Mouse (Mus musculus): ENCODE results near the gene Slc16a9. TPM values are rescaled to one million over a fixed set of nuclear protein-coding genes. Genes with fewer than 3 reads are reported as not detected.

Gene Slc16a9
- polyA plus RNA-seq (2015; fragmentation: Nextera tagmentation; extraction: Ambion mirVana), result 6.7 and 7.5 TPM in 2 replicates

DNA sequence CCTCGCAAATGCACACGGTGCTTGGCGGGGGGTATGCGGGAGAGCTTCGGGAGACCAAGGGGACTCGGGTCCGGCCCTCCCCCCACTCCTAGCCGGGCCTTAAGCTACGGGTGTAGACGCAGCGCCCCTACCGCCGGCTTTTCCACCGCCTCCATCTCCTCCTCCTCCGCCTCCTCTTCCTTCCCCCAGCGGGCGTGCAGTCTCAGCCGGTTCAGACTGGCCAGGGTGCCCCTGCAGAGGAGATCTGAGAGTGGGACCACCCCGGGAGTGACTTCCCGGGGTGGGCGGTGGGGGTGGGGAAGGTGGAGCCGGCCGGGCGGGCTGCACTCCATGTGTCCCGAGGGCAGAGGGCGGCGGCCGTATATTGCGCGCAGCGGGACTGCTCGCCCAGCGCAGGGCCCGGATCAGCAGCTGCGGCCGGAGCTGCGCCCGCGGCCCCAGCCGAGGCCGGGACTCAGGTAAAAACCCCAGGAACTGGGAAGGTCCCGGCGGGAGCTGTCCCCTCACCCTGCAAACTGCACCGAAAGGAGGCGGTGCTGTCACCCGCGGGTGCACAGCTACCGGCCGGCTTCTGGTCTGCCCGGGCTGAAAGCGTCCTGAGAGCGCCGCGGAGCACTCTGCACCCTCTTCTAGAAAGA is at the start of gene Slc16a9:
Gene Slc16a9 (plus strand): TSS at position 180 of the 638 bp plus-strand sequence.
- H3K27ac ChIP-seq, result peak within 1 kb of the TSS; percentile 81

DNA sequence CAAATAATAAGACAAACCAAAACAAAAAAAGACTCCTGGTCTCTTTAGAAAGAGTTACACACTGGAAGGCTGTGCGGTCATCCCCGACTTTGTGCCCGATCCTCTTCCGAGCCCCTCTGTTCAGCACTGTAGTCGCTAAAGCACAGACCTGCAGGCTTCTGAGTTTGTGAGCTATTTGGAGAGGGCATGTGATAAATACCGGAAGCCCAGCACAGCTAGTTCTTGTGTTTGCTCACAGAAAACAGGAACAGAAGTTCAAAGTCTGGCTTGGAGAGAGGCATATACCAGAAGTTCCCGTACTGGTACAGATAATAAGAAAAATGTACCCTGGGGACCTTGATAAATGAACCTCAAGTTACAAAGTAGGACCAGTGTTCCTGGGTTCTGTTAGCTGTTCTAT is 49.6 kb upstream of the Slc16a9 start:
- no peaks in the 10 kb centered on the region for H3K4me1 ChIP-seq (replicated peaks; ENCODE audit: insufficient read depth, low read length)
- no peak overlapping the region for H3K4me3 ChIP-seq (replicated peaks; ENCODE audit: low read depth, low read length)
- H3K27me3 ChIP-seq (ENCODE audit: insufficient read depth, low read length), result no peaks in the 10 kb centered on the region
- no peaks in the 10 kb centered on the region for H3K9me3 ChIP-seq (replicated peaks; ENCODE audit: low read length)
- H3K4me2 ChIP-seq (ENCODE audit: low read length), result no peak overlapping the region
- peaks cover 14% of the 10 kb centered on the region; the same call in 1 of the 2 replicates for H3K36me3 ChIP-seq (ENCODE audit: insufficient read depth, low read length)
- H3K27ac ChIP-seq, result no peak overlapping the region
- no peak for ATAC-seq (replicated peaks; ENCODE audit: low FRiP score, low read depth)
- no peak overlapping the region for H3K9ac ChIP-seq (ENCODE audit: low read depth, low read length)
- WGBS, result 64% methylated on average over 7 of the region's 7 CpGs
- TF ChIP-seq CTCF (IDR thresholded peaks at IDR 0.05; ENCODE audit: low read depth), result no peak
- DNase-seq (ENCODE audit: low spot score), result no peak

More for the DNA sequence above, at the start of gene Slc16a9:
- ATAC-seq (replicated peaks; ENCODE audit: low FRiP score, low read depth) (peak; percentile 94), DNase-seq (ENCODE audit: low spot score) (peak; percentile 87)
- WGBS, result under 1% methylated on average over 54 of the region's 54 CpGs
- Histone ChIP-seq H3K36me3 (ENCODE audit: insufficient read depth, low read length) (no peaks in the 10 kb centered on the region), H3K9me3 (replicated peaks; ENCODE audit: low read length) (no peaks in the 10 kb centered on the region), H3K4me2 (ENCODE audit: low read length) (peak within 1 kb of the TSS; percentile 96), H3K9ac (ENCODE audit: low read depth, low read length) (peak within 1 kb of the TSS; percentile 69), H3K27me3 (ENCODE audit: insufficient read depth, low read length) (no peaks in the 10 kb centered on the region), H3K4me1 (replicated peaks; ENCODE audit: insufficient read depth, low read length) (peaks cover 17% of the 10 kb centered on the region; the same call in 1 of the 2 replicates), H3K4me3 (replicated peaks; ENCODE audit: low read depth, low read length) (peak within 1 kb of the TSS; percentile 64)
- peak; percentile 56 for TF ChIP-seq CTCF (IDR thresholded peaks at IDR 0.05; ENCODE audit: low read depth)

DNA sequence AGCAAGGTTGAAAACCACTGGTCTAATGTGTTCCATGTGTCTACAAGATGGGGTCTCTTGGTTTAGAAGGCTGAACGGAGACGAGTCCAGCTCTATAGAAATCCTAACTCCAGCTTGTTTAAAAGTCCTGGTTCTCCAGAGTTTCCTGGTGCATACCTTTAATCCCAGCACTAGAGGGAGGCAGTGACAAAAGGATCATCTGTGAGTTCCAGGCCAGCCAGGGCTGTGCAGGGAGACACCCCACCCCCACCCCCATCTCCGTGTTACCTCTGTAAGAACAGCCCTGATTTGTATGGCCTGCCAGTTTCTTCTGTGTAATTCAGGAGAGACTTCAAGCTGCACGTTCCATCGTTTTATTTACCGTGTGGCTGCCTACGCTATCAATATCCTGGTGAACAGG is 49.1 kb upstream of the Slc16a9 start:
- Histone ChIP-seq H3K4me1 (replicated peaks; ENCODE audit: insufficient read depth, low read length) (no peaks in the 10 kb centered on the region), H3K9me3 (replicated peaks; ENCODE audit: low read length) (no peaks in the 10 kb centered on the region), H3K27me3 (ENCODE audit: insufficient read depth, low read length) (no peaks in the 10 kb centered on the region), H3K27ac (no peak overlapping the region), H3K36me3 (ENCODE audit: insufficient read depth, low read length) (peaks cover 14% of the 10 kb centered on the region; the same call in 1 of the 2 replicates), H3K9ac (ENCODE audit: low read depth, low read length) (no peak overlapping the region), H3K4me2 (ENCODE audit: low read length) (no peak overlapping the region), H3K4me3 (replicated peaks; ENCODE audit: low read depth, low read length) (no peak overlapping the region)
- TF ChIP-seq CTCF (IDR thresholded peaks at IDR 0.05; ENCODE audit: low read depth), result peak; percentile 74
- DNase-seq (ENCODE audit: low spot score) (peak; percentile 81), ATAC-seq (replicated peaks; ENCODE audit: low FRiP score, low read depth) (peak; percentile 80; the same call in 1 of the 2 replicates)
- 57% methylated on average over 7 of the region's 7 CpGs for WGBS

DNA sequence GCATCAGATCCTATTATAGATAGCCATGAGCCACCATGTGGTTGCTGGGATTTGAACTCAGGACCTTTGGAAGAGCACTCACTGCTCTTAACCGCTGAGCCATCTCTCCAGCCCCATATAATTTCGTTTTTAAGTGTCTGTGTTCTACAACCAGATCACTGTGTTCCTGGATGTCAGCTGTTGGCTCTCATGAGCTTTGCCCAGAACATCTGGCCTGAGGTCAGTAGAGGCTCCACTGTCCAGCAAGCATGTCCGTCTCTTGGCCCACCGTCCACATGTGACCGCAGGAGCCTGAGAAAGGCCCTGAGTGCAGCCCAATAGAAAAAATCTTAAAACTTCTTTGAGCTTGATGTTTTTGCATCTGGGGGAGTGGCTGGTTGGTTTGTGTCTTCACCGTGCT is 48.2 kb upstream of the Slc16a9 start:
- no peak overlapping the region for H3K9ac ChIP-seq (ENCODE audit: low read depth, low read length)
- H3K9me3 ChIP-seq (replicated peaks; ENCODE audit: low read length), result no peaks in the 10 kb centered on the region
- WGBS, result 63% methylated on average over 6 of the region's 6 CpGs
- no peak overlapping the region for H3K4me2 ChIP-seq (ENCODE audit: low read length)
- no peak overlapping the region for H3K27ac ChIP-seq
- no peak for TF ChIP-seq CTCF (IDR thresholded peaks at IDR 0.05; ENCODE audit: low read depth)
- no peaks in the 10 kb centered on the region for H3K4me1 ChIP-seq (replicated peaks; ENCODE audit: insufficient read depth, low read length)
- ATAC-seq (replicated peaks; ENCODE audit: low FRiP score, low read depth) (no peak), DNase-seq (ENCODE audit: low spot score) (no peak)
- no peak overlapping the region for H3K4me3 ChIP-seq (replicated peaks; ENCODE audit: low read depth, low read length)
- peaks cover 8% of the 10 kb centered on the region; the same call in 1 of the 2 replicates for H3K36me3 ChIP-seq (ENCODE audit: insufficient read depth, low read length)
- H3K27me3 ChIP-seq (ENCODE audit: insufficient read depth, low read length), result no peaks in the 10 kb centered on the region

DNA sequence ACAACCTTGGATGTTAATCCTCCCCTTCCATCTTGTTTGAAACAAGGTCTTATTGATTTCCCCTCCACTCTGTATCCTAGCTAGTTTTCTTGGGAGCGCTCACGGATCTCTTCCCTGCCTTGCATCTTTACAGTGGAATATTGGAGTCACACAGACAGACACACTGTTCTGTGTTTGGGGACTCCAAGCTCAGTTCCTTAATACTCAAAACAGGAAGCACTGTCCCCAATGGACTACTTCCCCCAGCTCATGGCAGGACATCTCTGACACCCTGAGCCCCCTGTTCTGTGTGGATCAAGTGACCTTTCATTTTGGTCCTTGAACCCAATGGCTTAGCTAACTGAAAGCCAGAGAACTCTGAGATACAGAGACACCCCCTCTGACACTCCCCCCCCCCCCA is 47.3 kb upstream of the Slc16a9 start:
- no peak for TF ChIP-seq CTCF (IDR thresholded peaks at IDR 0.05; ENCODE audit: low read depth)
- no peak overlapping the region for H3K9ac ChIP-seq (ENCODE audit: low read depth, low read length)
- H3K36me3 ChIP-seq (ENCODE audit: insufficient read depth, low read length), result no peaks in the 10 kb centered on the region
- no peak overlapping the region for H3K4me3 ChIP-seq (replicated peaks; ENCODE audit: low read depth, low read length)
- no peak overlapping the region for H3K27ac ChIP-seq
- H3K4me1 ChIP-seq (replicated peaks; ENCODE audit: insufficient read depth, low read length), result no peaks in the 10 kb centered on the region
- ATAC-seq (replicated peaks; ENCODE audit: low FRiP score, low read depth) (no peak), DNase-seq (ENCODE audit: low spot score) (no peak)
- no peak overlapping the region for H3K4me2 ChIP-seq (ENCODE audit: low read length)
- 77% methylated on average over 2 of the region's 2 CpGs for WGBS
- H3K9me3 ChIP-seq (replicated peaks; ENCODE audit: low read length), result no peaks in the 10 kb centered on the region
- no peaks in the 10 kb centered on the region for H3K27me3 ChIP-seq (ENCODE audit: insufficient read depth, low read length)

DNA sequence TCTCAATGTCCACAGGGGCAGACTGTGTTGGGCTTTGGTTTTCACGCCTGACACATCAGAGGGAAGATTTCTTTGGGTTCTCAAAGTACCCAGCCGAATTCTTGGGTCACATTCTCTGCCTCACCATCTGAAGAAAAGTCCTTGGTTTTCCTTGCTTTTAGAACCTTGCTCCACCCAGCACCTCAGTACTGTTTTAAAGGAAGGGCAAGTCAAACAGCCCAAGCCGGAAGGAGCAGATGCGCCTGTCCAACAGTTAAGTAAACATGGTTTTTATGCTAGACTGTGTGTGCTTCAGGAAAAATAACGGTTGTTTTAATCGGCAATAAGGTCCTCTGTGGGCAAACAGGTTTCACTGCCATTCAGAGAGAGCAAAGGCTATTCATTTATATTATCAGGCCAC is 46.9 kb upstream of the Slc16a9 start:
- H3K36me3 ChIP-seq (ENCODE audit: insufficient read depth, low read length), result no peaks in the 10 kb centered on the region
- H3K4me2 ChIP-seq (ENCODE audit: low read length), result no peak overlapping the region
- H3K4me3 ChIP-seq (replicated peaks; ENCODE audit: low read depth, low read length), result no peak overlapping the region
- DNase-seq (ENCODE audit: low spot score), result no peak
- no peak overlapping the region for H3K9ac ChIP-seq (ENCODE audit: low read depth, low read length)
- H3K27ac ChIP-seq, result no peak overlapping the region
- H3K9me3 ChIP-seq (replicated peaks; ENCODE audit: low read length), result no peaks in the 10 kb centered on the region
- no peaks in the 10 kb centered on the region for H3K27me3 ChIP-seq (ENCODE audit: insufficient read depth, low read length)
- WGBS, result 55% methylated on average over 6 of the region's 6 CpGs
- H3K4me1 ChIP-seq (replicated peaks; ENCODE audit: insufficient read depth, low read length), result no peaks in the 10 kb centered on the region
- TF ChIP-seq CTCF (IDR thresholded peaks at IDR 0.05; ENCODE audit: low read depth), result no peak
- ATAC-seq (replicated peaks; ENCODE audit: low FRiP score, low read depth), result no peak

Data from kidney, postnatal 0 days (tissue).